Mouse (Mus musculus): ENCODE data around the gene 1700020D05Rik.
A peak's percentile ranks its signal among the peaks of the same experiment; 100 is the strongest.

GRCm38 (mm10) chr19:5510031-5511026, 6.7 kb upstream of the 1700020D05Rik start, which contains the start of gene Snx32:
- TF ChIP-seq CTCF (IDR thresholded peaks at IDR 0.05; ENCODE audit: low read depth) = peak; percentile 69
- TF ChIP-seq EP300 (IDR thresholded peaks at IDR 0.05; ENCODE audit: low read depth) = peak; percentile 61
